Mouse (Mus musculus) activated CD4-positive, CD25-positive, alpha-beta regulatory T cell, adult 4 months (primary cell): Measurements from ENCODE around the gene Cst7. TPM values are rescaled to one million over a fixed set of nuclear protein-coding genes. Genes with fewer than 3 reads are reported as not detected.
"Not testable (repeated sequence)": the region's sequence is repeated elsewhere in the genome, so short reads cannot be mapped to it uniquely, and the experiment has no call there.

Experiments used
- ATAC-seq: one replicate; pipeline ENCODE4 v1.8.0; 2017
- polyA plus RNA-seq, 2 experiments: library from polyadenylated mRNA; unstranded; fragments of 100-300 nt; shearing (Covaris generic); gene quantifications; one replicate each; pipeline ENCODE4 v1.2.1; 2017

Cst7 gene
- 100 to 1,000 TPM; 168 to 204 TPM for polyA plus RNA-seq

DNA sequence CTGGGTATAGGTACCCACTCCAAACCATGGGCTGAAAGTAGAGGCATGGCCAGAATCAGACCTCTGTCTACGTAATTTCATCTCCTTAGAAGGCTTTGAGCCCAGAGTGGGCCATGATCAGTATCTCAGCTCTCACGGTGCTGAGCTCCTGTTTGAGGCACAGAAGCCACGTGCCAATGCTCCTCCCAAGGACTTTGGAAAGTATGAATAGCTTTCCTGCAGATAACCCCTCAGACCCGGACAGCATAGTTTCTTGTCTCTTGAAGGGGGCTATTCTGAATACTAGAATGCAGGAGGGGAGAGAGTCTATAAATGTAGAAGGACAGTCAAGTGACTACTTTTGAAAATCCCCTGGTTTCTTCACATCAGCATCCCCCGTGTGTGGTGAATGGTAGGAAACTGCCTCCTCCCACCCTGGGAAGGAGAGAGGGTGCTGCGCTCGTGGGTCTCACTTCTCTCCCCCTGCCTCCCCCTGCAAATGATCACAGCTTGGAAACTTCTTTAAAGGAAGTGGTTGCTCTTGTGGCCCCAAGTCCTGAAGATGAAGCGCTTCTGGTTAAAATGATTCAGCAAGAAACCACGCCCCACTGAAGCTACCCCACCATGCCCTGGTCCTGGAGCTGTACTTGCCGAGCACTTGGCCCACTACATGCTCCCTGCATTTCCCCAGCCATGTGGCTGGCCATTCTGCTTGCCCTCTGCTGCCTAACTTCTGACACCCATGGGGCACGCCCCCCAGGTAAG lies at the start of gene Cst7:
Gene Cst7, plus strand, starts transcription at position 569 of the 744 bp plus-strand sequence.
- peak; percentile 89 for ATAC-seq

DNA sequence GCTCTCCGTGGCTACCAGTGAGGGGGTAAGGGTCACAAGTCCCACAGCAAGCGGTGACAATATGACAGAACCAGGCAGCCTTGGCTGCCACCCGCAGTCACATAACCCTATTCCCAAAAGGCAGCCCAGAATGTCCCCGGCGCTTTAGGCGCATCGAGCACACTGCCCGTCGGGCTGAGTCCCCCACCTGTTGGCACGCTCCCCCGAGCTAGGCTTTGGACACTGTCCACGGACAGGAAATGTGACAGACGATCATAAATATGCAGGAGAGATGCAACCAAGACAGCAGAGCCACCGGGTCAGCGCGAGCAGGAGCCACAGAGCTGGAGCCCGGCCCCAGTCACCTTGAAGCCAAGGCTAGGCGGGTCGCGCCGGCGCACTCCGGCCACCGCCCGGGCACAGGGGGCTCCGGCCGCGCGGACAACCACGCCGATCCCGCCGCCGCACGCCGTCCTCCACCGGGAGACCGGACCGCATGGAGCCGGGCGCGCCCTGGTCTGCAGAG lies 44.5 kb upstream of the Cst7 start:
- ATAC-seq = no peak

DNA sequence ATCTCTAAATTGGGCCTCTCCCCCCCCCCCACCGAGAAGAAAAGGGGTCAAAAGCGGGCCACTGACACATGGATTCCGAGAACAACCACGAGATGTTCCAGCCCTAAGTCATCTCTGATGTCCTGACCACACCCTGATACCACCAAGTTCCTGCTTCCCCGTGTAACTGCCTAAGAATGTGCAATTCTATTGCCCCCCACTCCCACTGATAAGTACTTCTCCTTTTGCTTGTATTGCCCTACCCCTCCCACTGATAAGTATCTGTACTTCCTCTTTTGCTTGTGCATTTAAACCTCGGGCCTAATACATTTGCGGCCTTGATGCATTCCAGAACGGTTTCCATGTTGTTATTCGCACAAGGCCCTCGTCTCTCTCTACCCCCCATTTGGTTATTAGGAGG lies 20.6 kb upstream of the Cst7 start:
- not testable (repeated sequence) for ATAC-seq

DNA sequence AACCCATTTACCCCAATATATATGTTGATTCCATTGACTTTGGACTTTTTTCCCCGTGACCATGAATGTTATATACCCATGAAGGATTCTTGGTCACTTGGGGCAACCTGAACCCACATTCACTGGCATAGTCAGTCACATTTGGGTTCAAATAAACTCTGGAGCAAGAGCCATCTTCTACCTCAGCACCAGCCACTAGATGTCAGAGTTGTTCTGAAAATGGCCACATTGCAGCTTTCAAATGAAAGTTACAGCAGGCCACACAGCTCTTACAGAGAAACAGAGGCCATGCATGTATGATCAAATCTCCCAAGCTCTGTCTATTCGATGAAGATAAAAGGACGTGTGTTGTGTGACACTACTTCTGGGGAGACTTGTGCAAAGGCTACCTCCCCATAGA lies 11.6 kb upstream of the Cst7 start:
- ATAC-seq = peak; percentile 98

DNA sequence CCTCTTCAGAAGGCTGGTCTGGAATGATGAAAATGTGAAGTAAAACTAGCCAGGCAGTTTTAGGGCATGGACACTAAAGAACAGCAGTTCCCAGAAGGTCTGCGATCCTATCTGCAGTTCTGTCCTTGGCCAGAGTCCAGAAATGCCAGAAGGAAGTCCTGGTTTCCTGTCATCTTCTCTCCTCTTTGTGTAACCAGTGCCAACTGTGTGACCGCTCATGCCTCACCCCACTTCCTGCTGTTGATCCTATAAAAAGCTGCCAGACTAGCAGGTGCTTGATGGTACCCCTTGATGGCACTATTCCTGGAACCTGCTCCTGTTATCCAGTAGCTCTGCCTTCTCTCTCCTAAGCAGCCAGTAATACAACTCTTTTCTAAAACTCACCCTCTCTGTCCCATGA lies 3.2 kb upstream of the Cst7 start:
- ATAC-seq = no peak

DNA sequence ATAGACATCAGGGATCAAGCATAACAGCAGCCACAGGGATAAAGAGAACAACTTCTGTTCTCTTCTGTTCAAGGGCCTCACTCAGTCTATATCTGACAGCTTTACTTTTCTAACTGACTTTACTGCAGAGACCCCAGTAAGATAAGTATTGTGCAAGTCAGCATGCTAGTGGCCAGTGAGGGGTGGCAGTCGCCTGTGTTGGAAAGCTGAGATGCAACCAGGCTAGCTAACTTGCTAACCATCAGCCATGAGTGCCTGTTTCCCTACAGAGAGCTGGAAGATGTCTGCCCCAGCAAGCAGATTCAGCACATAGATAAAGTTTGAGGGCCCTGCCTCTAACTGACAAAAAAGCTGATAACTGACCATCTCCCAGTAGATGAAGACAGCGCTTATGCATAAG lies 546 bp downstream of the Cst7 start:
- no peak for ATAC-seq

DNA sequence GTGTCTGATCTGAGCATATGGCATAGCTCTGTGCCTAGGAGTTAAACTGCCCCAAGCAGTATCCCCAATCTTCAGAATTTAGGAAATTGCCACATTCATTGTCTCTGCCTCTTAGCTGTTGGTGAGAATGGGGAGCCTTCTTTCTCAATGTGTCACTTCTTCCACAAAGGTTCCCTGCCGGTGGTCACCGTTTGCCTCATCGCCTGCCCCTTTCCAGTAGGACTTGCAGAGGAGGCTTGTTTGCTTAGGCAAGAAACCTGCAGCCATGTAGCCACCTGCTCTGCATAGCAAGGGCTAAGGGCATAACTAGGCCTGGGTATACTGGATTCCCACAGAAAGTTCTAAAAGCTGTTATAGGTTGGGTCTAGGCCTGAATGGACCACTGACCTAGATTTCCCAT lies 2.2 kb downstream of the Cst7 start:
- no peak for ATAC-seq

DNA sequence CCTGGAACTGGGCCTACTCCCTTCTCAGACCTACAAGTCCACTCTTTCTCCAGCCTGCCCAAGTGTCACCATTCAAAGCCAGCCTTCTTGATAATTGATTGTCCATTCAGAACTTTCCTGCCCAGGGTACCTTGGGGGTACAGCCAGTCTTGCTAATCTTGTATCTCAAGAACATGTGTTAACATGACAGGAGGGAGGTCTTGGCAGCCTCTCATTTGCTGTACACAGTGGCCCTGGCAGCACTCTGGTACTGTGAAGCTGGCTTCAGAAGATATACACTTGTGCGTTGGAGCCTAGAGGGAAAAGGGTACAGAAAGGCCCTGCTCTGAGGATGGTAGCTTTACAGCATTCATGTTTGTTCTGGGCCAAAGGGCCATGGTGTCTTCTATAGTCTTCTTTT lies 6.0 kb downstream of the Cst7 start:
- no peak for ATAC-seq

DNA sequence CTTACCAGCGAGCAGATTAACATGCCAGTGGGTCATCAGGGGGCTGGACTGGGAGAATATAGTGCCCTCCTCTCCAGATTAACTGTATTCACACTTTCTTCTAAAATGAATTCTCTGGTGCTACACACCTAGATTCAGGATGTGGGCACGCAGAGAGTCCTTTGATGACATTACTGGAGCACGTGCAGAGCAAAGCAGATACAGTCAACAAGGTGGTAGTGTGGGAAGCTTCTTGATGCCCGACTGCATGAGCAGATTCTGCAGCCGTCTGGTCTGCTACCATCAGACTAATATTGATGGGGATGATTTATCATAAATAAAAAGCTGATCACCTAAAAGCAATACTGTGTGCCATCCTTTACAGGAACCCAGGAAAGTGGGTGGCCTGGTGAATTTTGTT lies 8.4 kb downstream of the Cst7 start:
- ATAC-seq = peak; percentile 96

DNA sequence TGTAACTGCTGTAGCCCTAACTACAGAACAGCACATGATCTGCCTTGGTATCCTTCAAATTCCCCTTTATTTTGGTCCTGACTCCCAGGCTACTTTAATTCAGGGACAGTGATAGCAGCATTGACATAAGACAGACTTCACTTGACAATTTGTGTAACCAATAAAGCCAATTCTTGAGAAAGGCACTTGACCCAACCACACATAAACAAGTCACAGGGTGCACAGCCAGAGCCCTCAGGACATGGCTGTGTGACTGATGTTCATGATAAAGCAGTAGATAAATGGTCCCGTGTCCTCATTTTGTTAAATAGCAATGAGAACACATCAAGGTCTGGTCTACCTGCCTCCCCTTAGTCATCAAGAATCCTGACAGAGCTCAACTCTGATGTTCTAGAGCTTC lies 9.4 kb downstream of the Cst7 start:
- no peak for ATAC-seq

DNA sequence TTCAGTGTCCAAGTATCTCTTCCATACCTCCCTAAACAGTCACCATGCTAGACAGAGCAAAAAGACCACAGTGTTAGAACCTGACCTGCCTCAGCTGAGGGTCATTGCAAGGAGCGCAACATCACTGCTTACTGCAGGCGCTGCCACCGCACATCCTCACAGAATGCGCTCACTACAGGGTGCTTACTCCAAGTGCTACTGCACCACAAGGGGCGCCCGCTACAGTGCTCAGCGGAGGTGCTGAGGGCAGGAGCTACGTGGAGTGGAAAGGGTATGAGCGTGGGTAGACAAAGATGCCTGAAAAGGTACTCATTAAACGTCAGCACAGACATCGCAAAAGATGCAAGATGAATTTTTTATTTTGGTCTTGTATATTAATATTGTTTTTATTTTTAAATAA lies 18.9 kb downstream of the Cst7 start:
- no peak for ATAC-seq

DNA sequence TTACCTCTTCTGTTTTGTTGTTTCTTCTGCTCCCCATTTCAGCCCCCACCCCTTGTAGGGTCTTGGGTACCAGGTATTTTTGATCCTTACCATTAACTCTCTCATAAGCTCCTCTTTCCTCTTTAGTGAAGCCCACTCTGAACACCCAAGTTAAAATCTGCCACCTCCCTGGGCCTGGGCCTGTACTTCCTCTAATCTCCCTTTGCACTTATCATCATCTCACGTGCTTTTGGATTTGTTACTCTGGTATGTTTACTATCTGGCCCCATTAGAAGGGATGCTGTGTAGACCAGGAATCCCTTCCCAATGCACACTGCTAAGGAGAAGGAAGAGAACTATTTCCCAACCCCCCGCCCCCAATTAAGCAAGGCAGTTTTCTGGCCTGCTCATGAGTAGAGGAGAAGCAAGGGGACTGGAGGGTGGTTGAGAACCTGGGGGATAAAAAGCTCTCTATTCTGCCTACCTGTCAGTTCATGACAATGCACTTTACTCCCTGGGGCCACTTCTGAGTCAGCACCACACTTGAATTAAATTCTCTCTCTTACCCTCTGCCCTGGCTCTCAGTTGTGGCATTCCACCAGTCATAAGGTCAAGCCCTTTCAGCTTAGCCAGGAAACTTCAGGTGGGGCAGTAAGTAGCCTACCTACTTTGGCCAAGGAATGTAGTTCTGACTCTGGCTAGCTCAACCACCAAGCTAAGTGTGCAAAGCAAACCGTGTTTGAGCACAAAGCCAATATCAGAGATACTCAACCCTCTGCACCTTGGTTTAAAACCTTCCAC lies 25.4 kb downstream of the Cst7 start:
- no peak for ATAC-seq

DNA sequence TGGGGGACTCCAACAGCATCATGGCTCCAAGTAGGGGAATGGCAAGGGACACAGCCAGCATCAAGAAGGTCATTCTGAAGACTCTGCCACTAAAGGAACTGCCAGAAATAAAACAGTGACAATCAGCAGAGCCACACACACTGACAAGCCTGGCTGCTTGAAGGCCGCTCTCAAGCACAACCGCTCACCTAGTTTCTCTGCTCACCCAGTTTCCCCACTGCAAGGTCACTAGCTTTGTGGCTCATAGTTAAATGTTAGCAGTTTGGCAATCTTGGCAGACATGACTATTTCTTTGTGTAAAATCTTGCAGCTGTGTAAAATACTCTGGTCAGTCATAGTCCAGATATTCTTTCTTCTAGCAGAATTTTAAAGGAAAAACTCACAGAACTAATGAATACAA lies 30.0 kb downstream of the Cst7 start:
- no peak for ATAC-seq

DNA sequence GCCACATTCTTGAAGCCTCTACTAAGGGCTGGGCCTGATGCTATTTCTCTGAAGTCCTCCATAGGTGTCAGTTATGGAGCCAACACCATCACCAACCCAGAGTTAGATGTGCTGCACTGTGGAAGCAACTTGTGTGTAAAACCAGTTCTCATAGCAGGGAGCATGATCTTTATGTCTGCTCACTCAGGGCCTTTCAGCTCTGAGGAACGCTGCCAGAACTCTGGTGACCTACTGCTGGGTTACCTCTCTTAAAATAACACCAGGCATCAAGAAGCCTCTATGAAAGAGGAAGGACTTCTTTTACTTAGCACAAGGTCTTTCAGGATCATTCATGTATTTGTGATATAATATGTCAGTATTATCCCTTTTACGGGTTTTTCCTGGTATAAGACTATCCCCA lies 32.0 kb downstream of the Cst7 start:
- no peak for ATAC-seq

DNA sequence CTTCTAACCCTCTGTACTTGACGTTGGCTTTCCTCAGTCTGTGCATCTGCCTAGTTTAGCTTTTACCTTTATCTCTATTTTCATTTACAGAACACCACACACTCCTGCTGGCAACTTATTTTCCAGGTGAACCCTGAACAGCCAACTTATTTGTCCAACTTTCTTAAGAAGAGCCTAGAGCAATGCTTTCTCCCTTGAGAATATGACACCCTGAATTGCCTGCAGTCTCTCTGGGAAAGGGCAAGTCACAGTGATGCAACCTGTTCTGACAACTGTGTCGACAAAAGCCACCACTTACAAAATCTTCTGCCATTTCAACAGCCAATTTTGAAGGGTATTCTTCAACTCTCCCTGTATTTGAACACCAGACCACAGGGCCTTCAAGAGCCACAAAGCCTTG lies 34.6 kb downstream of the Cst7 start:
- no peak for ATAC-seq

DNA sequence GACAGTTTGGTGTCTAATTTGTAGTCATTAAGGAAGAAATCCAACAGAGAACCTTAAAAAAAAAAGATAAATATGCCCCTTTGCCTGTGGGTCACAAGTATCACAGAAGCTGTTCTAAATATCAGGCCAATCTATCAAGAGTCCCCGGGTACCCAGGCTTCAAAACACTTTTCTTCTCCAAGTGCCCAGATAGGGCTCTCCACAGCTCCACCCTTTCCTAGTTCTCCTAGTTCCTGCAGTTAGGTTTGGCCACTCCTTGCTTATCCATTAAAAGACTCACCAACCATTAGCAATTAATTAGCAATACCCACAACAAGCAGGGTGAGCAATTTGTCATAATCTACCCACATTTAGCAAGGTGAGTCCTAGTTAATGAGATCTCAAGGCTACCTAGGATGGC lies 36.9 kb downstream of the Cst7 start:
- no peak for ATAC-seq

DNA sequence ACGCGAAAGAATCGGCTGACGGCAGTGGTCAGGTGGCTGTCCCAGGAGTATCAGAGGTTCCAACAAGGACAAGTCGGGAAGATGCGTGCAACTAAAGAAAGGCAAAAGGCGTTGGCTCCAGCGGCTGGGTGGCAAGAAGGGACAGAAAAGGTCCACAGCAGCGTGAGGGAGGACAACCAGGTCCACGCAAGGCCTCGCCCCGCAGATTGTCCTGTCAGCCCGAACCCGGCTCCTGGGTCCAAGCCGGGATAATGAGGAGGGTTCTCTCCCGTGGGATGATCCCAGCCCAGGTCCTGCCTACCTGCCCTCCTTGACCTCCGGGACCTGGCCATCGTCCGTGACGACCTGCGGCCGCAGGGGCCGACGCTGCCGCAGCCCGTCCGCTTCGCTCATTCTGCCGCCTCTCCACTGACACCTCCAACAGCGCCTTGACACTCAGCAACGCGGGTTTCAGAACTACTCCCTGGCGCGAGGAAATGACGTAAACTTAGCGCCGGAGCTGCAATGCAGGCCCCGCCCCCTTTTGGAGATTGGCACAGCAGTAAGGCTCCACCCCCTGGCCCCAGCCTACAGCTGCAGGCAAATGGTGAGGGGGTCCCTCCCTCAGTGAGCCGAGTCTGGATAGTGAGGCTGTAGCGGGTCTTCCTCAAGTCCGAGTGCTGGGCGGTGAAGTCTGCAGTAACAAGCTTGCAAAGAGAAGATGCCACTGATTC lies 38.0 kb downstream of the Cst7 start, which contains the start of gene Apmap:
Gene Apmap, minus strand, starts transcription at position 481 of the 713 bp plus-strand sequence.
- ATAC-seq = peak; percentile 94

DNA sequence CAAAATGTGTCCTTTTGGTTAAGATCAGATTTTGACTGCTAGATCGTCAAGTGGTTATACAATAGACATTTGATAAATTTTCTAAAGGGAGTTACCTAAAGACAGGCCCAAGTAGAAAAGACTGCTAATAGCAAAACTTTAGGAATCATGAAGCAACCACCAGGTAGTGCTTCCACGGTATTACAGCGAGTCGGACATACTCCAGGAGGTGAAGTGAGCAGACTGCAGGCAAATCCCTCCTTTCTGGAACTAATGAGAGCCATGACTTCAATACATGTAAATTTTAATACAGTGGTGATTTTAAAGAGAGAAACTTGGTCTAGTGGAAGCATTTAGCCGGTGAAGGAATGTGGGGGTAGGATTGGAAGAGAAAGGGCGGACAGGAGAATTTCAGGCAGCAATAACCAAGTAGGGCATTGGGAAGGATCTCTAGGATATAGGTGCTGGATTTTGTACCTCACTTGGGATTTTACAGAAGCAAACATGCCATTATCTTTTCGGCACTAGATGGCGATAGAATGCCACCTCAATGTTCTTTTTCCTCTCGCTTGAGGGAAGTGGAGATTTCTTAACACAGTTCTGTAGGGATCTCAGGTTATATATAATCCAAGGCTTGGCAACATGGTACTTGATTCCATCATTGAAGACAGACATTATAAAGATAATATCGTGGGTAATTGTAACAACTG lies 38.8 kb downstream of the Cst7 start:
- ATAC-seq = peak; percentile 63

DNA sequence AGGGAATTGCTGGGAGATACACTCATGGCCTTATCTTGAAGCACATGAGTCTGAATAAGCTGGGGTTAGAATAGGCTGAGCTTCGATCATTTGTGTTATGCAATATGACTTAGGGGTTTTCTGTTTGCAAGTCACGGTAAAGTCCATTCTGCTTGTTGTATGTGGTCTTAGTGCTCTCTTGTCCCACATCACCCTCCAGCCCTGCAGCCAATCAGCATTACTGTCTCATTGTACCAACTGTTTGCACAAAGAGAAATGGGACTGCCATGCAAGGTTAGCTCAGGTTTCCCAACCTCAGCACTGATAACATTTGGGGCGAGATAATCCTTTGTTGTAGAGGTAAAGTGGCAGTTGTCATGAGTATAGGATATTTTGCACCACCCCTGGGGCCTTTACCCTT lies 39.9 kb downstream of the Cst7 start:
- no peak for ATAC-seq

DNA sequence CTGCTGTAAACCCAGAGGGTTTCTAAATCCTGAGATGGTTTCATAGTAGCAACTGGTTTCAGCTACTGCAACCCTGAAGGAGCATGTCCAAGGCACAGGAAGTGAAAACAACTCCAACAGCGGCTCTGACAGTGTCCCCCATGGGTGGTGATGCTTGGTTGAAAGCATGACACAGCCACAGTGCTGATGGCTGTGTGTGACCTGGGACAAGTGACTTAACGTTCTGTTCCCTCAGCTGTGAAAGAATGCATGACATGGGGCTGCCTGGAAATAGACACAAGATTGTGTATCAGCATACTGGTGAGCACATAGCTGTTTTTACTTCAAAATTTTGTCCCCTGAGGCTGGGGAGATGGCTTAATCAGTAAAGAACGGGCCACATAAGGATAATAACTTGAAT lies 51.5 kb downstream of the Cst7 start:
- no peak for ATAC-seq

DNA sequence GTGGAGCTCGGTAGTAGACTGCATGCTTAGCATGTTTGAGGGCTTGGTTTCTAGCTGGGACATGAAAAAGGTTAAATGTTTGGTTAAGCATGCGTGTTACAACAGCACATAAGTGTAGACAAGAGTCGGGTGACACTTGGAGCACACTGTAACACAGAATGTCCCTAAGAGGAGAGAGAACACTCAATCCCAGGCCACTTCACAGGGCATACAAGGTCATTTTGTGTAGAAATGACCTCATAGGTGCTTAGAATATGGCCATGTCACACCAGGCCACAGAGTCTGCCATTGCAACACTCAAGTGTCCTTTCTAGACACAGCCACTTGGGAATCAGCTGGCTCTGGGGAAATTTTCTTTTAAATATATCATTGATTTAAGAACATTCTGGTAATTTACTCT lies 53.7 kb downstream of the Cst7 start:
- no peak for ATAC-seq

DNA sequence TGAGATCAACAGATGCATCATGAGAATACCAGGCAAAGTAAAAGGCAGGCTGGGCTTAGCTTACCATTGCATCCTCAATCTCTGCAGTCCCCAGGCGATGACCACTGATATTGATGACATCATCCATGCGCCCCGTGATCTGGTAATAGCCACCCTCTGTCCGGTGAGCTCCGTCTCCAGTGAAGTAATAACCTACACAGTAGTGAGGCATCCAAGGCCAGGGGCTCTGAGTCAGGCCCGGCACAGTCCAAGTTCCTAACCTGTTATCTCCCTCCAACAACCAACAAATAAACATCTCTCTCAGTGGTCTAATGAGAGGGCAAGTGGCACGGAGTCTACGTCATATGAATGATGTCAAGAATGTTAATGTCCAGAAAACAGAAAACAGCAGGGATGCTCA lies 54.7 kb downstream of the Cst7 start:
- ATAC-seq = no peak

DNA sequence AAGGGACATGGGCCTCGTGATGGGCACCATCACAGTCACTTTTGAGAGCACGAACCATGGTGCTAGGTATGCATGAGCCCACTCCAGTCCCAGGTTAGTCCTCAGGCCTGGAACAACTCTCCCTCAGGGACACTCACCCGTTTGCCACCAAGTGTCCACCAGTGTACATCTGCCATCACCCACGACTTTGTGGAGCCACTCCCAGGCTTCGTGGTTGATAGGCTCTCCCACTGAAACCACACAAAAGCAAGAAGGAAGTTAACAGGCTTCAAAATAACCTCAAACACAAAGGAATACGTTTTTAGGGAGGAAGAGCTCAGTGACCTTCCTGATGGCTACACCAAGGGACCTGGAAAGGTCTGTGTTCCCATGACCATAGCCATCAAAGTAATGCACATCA lies 56.9 kb downstream of the Cst7 start:
- no peak for ATAC-seq
